Mouse (Mus musculus): ENCODE data around the gene Krr1.
"Not testable (repeated sequence)": the region's sequence is repeated elsewhere in the genome, so short reads cannot be mapped to it uniquely, and the experiment has no call there.

Krr1 gene

DNA sequence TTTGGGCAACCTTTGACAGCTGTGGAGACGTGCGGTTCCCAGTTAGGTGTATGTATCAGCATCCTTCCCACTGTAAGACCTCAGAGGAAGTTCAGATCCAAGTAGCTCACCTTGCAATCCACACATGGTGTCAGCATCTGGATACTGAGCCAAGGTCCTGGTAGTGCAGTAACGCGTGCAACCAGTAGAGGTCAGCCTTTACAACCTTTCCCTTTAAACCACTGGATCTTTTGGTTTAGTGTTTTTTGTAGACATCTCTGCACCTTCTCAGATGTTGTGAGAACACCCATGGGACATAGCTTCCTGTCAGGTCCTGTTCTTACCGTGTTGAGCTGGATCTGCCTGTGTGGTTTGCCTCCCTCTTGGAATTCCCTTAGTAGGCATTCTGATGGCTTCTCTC, 5.1 kb downstream of the Krr1 start:
- peak; percentile 77 for DNase-seq (ENCODE audit: low read depth, low spot score)

- no peak for DNase-seq (ENCODE audit: low read depth, low spot score)
These were observed 10.6 kb downstream of the Krr1 start for GRCm38 (mm10) chr10:111983070-111983469.

GRCm38 (mm10) chr10:111986453-111986852, 14.0 kb downstream of the Krr1 start:
- DNase-seq (ENCODE audit: low read depth, low spot score) = no peak

DNA sequence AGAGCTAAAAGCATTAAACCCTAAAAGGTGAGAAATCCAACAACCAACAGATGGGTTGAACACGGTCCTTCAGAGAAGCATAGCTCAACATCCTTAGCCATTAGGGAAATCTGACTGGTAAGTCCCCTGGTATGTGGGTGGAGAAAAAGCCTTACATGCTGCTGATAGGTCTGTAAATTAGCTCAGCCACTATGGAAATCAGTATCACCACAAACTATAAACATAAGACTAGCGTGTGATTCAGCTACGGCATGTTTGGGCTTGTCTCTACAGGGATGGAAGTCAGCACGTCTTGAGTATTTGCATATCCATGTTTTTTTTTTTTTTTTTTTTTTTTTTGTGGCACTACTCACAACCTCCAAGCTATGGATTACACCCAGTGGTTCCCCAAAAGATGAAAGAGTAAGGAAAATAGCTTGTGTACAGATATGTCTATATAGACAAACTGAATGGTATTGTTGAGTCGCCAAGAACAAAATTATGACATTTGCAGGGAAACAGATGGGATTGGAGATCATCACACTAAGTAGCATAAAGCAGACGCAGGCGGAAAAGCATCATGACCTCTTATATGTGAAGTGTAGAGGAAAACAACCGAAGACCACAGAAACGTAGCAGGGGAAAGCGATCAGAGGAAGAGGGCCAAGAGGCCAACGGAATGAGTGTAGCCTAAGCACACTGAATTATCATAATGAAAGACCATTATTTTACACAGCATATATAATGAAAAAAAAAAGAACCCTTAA, 23.5 kb downstream of the Krr1 start:
- DNase-seq (ENCODE audit: low read depth, low spot score) = peak; percentile 76

- peak; percentile 67 for DNase-seq (ENCODE audit: low read depth, low spot score)
These were observed 24.1 kb downstream of the Krr1 start for GRCm38 (mm10) chr10:111996549-111996904.

DNA sequence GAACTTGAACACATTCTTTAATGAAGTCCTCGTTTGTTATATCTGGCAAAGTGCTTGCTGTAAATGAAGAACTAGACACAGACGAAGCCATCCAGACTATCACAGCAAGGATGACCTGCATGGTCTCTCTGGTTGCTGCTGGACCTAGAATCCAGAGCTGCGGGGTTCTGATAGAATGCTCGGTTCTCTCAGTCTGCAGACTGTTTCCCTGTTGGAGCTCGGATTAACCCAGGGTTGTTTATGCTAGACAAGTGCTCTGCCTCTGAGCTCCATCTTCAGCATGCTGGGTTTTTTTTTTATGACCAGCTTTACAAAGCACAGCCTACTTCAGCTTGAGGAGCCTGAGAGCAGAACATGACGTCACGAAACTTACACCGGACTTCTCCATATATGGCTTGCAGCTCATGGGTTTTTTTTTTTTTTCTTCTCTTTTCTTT, 24.5 kb downstream of the Krr1 start:
- peak; percentile 92 for DNase-seq (ENCODE audit: low read depth, low spot score)

- DNase-seq (ENCODE audit: low read depth, low spot score) = no peak
These were observed 25.2 kb downstream of the Krr1 start for GRCm38 (mm10) chr10:111997671-111998070.

DNA sequence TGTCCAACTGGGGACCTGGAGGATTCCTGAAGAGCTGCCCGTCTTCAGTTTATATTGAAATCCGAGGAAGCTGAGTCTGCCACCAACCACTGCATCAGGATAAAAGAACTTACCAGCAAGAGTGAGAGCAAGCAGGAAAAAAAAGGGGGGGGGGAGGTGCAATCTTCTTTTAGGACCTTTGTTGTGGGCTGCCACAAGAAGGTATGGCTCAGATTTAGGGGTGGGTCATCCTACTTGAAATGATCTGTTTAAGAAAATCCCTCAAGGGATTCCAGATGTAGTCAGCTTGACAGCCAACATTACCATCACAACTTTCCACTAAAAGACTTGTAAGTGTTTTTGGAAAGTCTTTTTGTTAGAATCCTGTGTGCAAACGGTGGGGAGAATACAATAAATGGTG, 27.3 kb downstream of the Krr1 start:
- DNase-seq (ENCODE audit: low read depth, low spot score) = peak; percentile 31

DNA sequence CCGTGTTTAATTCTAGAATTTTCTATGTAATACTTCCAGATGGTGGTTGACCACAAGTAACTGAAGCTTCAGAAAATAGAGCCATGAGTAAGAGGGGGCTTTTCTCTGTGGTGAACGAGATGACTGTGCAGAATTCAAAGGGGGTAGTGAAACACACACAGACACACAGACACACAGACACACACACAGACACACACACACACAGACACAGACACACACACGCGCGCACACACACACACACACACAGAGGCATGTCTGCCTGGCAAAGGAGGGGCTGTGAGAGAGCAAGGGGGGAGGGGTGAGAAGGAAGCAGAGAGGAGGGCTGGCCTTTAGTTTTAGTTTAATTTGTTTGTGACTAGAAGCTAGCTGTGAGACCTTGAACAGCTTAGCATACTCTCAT, 28.1 kb downstream of the Krr1 start:
- DNase-seq (ENCODE audit: low read depth, low spot score) = peak; percentile 67

DNA sequence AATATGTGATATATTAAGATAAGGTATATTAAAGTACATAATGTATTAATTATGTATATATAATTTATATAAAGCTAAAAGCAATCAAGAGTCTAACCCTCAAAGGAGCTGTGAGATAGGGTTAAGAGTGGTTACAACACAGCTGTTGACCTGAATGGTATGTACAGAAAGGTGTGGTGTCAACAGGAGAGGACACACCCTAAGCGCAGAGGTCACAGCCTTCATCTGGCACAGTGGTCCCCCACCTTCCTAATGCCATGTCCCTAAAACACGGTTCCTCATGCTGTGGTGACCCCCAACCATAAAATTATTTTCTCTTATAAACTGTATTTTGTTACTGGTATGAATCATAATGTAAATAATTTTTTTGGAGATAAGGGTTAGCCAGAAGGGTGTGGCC, 28.9 kb downstream of the Krr1 start:
- DNase-seq (ENCODE audit: low read depth, low spot score) = peak; percentile 35

- DNase-seq (ENCODE audit: low read depth, low spot score) = no peak
These were observed 29.5 kb downstream of the Krr1 start for GRCm38 (mm10) chr10:112001756-112002520.

- peak; percentile 85 for DNase-seq (ENCODE audit: low read depth, low spot score)
These were observed 30.2 kb downstream of the Krr1 start, which contains the start of gene Glipr1 for GRCm38 (mm10) chr10:112002544-112003215. Gene Glipr1 (minus strand): TSS chr10:112002631.

- not testable (repeated sequence) for DNase-seq (ENCODE audit: low read depth, low spot score)
These were observed 37.0 kb downstream of the Krr1 start for GRCm38 (mm10) chr10:112009511-112009910.

DNA sequence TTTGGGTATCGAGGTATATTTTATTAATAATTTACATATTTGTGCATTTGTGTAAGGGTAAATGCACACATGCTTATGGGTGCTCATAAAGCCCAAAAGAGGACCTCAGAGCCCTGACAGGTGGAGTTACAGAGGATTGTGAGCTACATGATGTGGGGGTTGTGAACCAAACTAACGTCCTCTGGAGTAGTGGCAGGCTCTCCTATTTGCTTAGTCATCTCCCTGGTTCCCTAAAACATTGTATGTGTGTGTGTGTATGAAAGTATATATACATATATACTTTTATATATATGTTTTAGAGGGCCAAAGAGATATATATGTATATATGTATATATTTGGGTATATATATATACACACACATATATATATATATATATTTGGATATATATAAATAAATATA, 51.1 kb downstream of the Krr1 start:
- DNase-seq (ENCODE audit: low read depth, low spot score) = no peak

GRCm38 (mm10) chr10:112028689-112029088, 56.2 kb downstream of the Krr1 start:
- DNase-seq (ENCODE audit: low read depth, low spot score) = not testable (repeated sequence)

Measured in CD4-positive helper T cell, adult 2 months (primary cell).